Mouse (Mus musculus): ENCODE data around the gene Pde1a. TPM values are rescaled to one million over a fixed set of nuclear protein-coding genes. Genes with fewer than 3 reads are reported as not detected.
A peak's percentile ranks its signal among the peaks of the same experiment; 100 is the strongest.

Pde1a gene
- polyA plus RNA-seq, 1 experiment from 2014 or later = 0.81 TPM

DNA sequence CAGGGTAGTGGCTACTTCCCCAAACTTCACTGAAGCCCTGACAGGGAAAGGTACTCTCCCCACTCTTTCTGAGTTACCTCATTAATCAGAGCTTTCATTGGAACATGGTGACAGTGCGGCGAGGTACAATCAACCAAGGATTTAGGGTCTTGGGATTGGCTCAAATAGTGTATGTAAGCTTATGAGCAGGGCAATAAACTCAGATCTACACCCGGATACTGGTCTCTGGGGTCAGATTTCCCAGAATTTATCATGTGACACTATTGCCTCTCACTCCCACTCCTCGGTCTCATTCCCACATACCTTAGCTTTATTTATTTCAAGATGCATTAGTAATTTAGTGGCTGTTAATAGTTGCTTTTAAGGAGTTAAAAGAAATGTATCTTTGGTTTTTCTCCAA, 303.4 kb downstream of the Pde1a start:
- H3K4me1 ChIP-seq = no peaks in the 10 kb centered on the region
- H3K36me3 ChIP-seq (replicated peaks) = no peaks in the 10 kb centered on the region
- no peak overlapping the region for H3K4me3 ChIP-seq
- WGBS = 90% methylated on average over 4 of the region's 4 CpGs
- H3K27ac ChIP-seq = no peak overlapping the region
- H3K9me3 ChIP-seq = no peaks in the 10 kb centered on the region
- no peak for DNase-seq (ENCODE audit: extremely low spot score, low spot score)
- no peaks in the 10 kb centered on the region for H3K27me3 ChIP-seq (ENCODE audit: poor library complexity, severe bottlenecking)

DNA sequence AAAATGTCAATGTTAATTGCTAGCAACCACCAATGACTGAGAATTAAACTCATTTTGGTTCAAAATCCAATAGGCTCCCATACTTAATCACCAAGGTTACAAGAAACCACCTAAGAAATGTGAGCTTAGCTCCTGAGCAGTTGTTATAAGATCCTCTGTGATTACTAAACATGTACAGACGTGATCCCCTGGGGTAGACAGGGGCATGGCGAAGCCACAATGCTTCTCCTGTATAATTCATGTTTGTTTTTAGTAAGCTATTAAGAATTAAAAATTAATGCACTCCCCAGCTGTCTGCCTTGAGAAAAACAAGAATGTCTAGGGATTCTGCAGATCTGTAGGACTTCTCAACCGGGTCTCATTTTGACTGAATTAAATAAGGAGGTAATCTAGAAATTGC, 309.7 kb downstream of the Pde1a start:
- WGBS = 85% methylated on average over 3 of the region's 3 CpGs
- no peak overlapping the region for H3K4me3 ChIP-seq
- H3K9me3 ChIP-seq = no peaks in the 10 kb centered on the region
- H3K27ac ChIP-seq = no peak overlapping the region
- no peaks in the 10 kb centered on the region for H3K36me3 ChIP-seq (replicated peaks)
- DNase-seq (ENCODE audit: extremely low spot score, low spot score) = no peak
- H3K27me3 ChIP-seq (ENCODE audit: poor library complexity, severe bottlenecking) = no peaks in the 10 kb centered on the region
- H3K4me1 ChIP-seq = no peaks in the 10 kb centered on the region

DNA sequence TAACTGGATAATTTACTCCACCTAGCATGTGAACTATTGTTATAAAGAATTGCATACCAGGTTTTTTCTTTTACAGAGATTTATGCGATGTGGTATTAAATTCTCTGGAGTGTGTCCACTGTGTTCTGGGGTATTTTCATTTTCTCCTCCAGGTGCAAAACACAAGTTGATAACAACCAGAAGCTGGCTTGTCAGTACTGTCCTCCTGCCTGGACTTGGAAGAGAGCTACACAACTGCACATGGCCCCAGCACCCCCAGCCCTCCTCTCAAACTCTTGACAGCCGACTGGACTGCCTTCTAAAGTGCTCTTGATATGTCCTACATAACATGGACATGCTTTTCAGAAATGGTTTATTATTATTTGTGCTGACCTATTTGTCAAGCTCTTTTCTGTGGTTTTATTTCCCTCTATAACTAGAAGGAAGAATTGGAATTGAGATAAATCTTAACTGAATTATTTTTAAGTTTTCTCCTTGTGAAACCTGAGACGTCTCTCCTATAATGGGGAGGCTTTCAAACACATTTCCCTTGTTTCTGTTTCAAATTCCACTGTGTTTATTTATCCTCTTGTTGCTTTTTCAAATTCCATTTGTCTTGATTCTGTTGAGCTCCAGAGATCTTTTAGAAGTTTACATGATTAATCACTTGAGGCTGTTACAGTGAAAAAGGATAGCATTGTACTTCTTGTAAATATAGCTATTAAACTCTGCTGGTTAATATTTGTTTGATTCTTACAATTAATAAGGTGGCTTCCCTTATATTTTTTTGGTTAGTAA, 313.4 kb downstream of the Pde1a start:
- no peak for DNase-seq (ENCODE audit: extremely low spot score, low spot score)
- no peak overlapping the region for H3K4me3 ChIP-seq
- H3K9me3 ChIP-seq = no peaks in the 10 kb centered on the region
- H3K27me3 ChIP-seq (ENCODE audit: poor library complexity, severe bottlenecking) = no peaks in the 10 kb centered on the region
- H3K36me3 ChIP-seq (replicated peaks) = no peaks in the 10 kb centered on the region
- WGBS = 83% methylated on average over 3 of the region's 3 CpGs
- H3K27ac ChIP-seq = no peak overlapping the region
- H3K4me1 ChIP-seq = no peaks in the 10 kb centered on the region

DNA sequence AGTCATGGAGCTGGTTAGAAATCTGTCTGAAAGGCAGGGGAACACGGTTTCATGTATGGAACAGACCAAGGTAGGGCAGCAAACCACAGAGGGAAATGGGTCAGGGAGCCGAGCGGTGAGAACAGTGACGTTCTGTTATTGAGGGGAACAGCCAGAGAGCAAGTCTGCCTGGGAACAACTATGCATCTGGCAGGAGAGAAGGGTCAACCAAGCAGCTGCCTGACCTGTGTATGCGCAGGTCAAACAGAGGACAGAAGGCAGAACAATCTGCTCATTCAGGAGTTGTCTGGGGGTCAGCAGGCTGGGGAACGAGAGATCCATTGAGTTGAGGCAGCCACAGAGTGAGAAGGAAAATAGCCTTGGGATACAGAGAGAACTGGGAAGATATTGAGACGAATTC, 330.6 kb downstream of the Pde1a start:
- 26% methylated on average over 7 of the region's 7 CpGs for WGBS
- Histone ChIP-seq H3K9me3 (no peaks in the 10 kb centered on the region), H3K27ac (no peak overlapping the region), H3K4me1 (peaks cover 25% of the 10 kb centered on the region), H3K4me3 (no peak overlapping the region), H3K36me3 (replicated peaks) (no peaks in the 10 kb centered on the region), H3K27me3 (ENCODE audit: poor library complexity, severe bottlenecking) (no peaks in the 10 kb centered on the region)
- peak; percentile 30 for DNase-seq (ENCODE audit: extremely low spot score, low spot score)

DNA sequence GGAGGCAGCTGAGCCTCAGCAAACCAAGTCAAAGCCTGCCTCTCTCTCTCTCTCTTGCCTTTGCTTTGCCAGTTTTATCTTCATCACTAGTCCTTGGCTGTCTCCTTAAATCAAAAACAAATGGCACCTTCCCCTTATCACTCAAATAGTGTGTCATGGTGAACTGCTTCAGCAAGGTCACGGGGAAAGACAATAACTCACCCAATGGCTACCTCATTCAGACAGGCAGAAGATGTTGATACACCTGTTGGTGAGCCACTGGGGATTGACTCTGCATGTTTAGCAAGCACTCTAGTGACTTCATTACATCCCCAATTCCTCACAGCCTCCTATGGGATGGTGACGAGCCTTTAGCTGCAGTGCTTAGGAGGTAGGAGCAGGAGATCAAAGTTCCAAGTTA, 331.8 kb downstream of the Pde1a start:
- no peak for DNase-seq (ENCODE audit: extremely low spot score, low spot score)
- 58% methylated on average over 2 of the region's 2 CpGs for WGBS
- Histone ChIP-seq H3K27me3 (ENCODE audit: poor library complexity, severe bottlenecking) (no peaks in the 10 kb centered on the region), H3K36me3 (replicated peaks) (no peaks in the 10 kb centered on the region), H3K4me1 (peaks cover 25% of the 10 kb centered on the region), H3K9me3 (no peaks in the 10 kb centered on the region), H3K4me3 (no peak overlapping the region), H3K27ac (no peak overlapping the region)

GRCm38 (mm10) chr2:79793186-79793585, 336.1 kb downstream of the Pde1a start:
- Histone ChIP-seq H3K36me3 (replicated peaks) (no peaks in the 10 kb centered on the region), H3K4me3 (no peak overlapping the region), H3K27me3 (ENCODE audit: poor library complexity, severe bottlenecking) (no peaks in the 10 kb centered on the region), H3K9me3 (no peaks in the 10 kb centered on the region), H3K4me1 (peaks cover 8% of the 10 kb centered on the region; the same call in 1 of the 2 replicates), H3K27ac (no peak overlapping the region)
- no peak for DNase-seq (ENCODE audit: extremely low spot score, low spot score)
- 85% methylated on average over 2 of the region's 2 CpGs for WGBS

- WGBS = 90% methylated on average over 11 of the region's 11 CpGs
- DNase-seq (ENCODE audit: extremely low spot score, low spot score) = no peak
Observed at GRCm38 (mm10) chr2:79786467-79786866, 342.8 kb downstream of the Pde1a start.

DNA sequence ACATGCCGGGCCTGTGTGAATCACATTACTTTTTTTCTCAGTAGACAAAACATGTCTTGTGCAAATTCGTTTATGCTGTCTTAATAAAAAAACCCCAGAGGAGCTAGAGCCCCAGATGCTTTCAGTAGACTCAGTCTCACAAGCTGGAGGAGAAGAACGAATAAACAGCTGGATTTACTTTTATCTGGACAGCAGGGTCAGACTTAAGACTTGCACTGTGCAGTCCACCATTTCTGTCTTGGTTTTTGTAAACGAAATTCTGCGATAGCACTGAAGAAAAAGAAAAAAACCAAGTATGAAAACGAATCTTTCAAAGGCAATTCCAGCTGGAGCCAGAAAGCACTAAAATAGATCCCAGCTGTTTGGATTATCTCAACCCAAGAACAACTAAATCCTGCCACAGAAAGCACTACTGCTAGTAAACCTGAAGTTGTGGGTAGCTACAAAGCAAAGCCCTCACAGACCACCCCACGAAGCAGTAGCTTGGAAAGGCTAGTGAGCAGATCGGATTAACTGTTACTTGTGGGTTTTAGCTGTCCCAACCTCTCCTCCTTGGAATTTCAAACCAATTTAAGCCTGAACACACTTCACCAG, 343.6 kb downstream of the Pde1a start:
- 59% methylated on average over 8 of the region's 8 CpGs for WGBS
- Histone ChIP-seq H3K27me3 (ENCODE audit: poor library complexity, severe bottlenecking) (no peaks in the 10 kb centered on the region), H3K4me1 (peaks cover 6% of the 10 kb centered on the region; the same call in 1 of the 2 replicates), H3K27ac (peak overlapping the region; percentile 56; the same call in 1 of the 2 replicates), H3K4me3 (no peak overlapping the region), H3K36me3 (replicated peaks) (no peaks in the 10 kb centered on the region), H3K9me3 (no peaks in the 10 kb centered on the region)
- DNase-seq (ENCODE audit: extremely low spot score, low spot score) = no peak

More at GRCm38 (mm10) chr2:79786467-79786866, 342.8 kb downstream of the Pde1a start:
- Histone ChIP-seq H3K4me3 (no peak overlapping the region), H3K27me3 (ENCODE audit: poor library complexity, severe bottlenecking) (no peaks in the 10 kb centered on the region), H3K27ac (0 out of 2 replicates have a peak overlapping the region, but pooled peaks have one; percentile 2), H3K36me3 (replicated peaks) (no peaks in the 10 kb centered on the region), H3K9me3 (no peaks in the 10 kb centered on the region), H3K4me1 (peaks cover 6% of the 10 kb centered on the region; the same call in 1 of the 2 replicates)

Other genes starting within 250 kb of the Pde1a start
- not detected in 2 replicates for gene Prdx6b, start 163.0 kb upstream of the Pde1a start, polyA plus RNA-seq (2016; fragmentation: Nextera tagmentation; extraction: Ambion mirVana)
- 83.5 and 86.5 TPM in 2 replicates for gene Dnajc10, start 186.0 kb upstream of the Pde1a start, polyA plus RNA-seq (2016; fragmentation: Nextera tagmentation; extraction: Ambion mirVana)

Measured in forebrain, embryonic 10.5 days (tissue).